Mouse (Mus musculus): ENCODE results near the gene Zzef1.

GRCm38 (mm10) chr11:72957318-72957717, 161.3 kb downstream of the Zzef1 start:
- TF ChIP-seq POLR2A (IDR thresholded peaks at IDR 0.05; ENCODE audit: insufficient read depth, low read length) (no peak), CTCF (IDR thresholded peaks at IDR 0.05; ENCODE audit: low read depth, low read length) (no peak), EP300 (IDR thresholded peaks at IDR 0.05; ENCODE audit: insufficient read depth, low read depth, low read length) (no peak)
